Mouse (Mus musculus) midbrain, embryonic 10.5 days (tissue): Measurements from ENCODE around the gene Itgb7. TPM values are rescaled to one million over a fixed set of nuclear protein-coding genes. Genes with fewer than 3 reads are reported as not detected.
A peak's percentile ranks its signal among the peaks of the same experiment; 100 is the strongest.

Source experiments
- DNase-seq: peaks from one replicate; pipeline ENCODE4 v3.0.0-alpha.2; 2017; ENCODE audit warnings: low spot score
- H3K27ac ChIP-seq: fragments of 300-500 bp; sonication (generic); replicated peaks from 2 replicates; pipeline ENCODE4 v1.5.1; 2016; ENCODE audit warnings: mild to moderate bottlenecking
- H3K27me3 ChIP-seq: fragments of 300-500 bp; sonication (generic); 2 replicates; pipeline ENCODE4 v1.6.1; 2016; ENCODE audit warnings: low read depth, mild to moderate bottlenecking; ENCODE audit not compliant: poor library complexity, severe bottlenecking
- H3K36me3 ChIP-seq: fragments of 300-500 bp; sonication (generic); 2 replicates; pipeline ENCODE4 v1.6.1; 2016; ENCODE audit warnings: mild to moderate bottlenecking, moderate library complexity
- H3K4me1 ChIP-seq: fragments of 300-500 bp; sonication (generic); 2 replicates; pipeline ENCODE4 v1.6.1; 2016
- H3K4me3 ChIP-seq: fragments of 300-500 bp; sonication (generic); 2 replicates; pipeline ENCODE4 v1.5.1; 2016; ENCODE audit warnings: mild to moderate bottlenecking, moderate library complexity
- H3K9me3 ChIP-seq: fragments of 300-500 bp; sonication (generic); replicated peaks from 2 replicates; pipeline ENCODE4 v1.6.1; 2016; ENCODE audit warnings: mild to moderate bottlenecking
- WGBS: fragments of 180-500 bp; shearing (Covaris S2); methylation state at CpG from one replicate; pipeline ENCODE4 v1.1.7; 2016; 5-methylcytosine and 5-hydroxymethylcytosine counted together
- polyA plus RNA-seq: library from polyadenylated mRNA; unstranded; fragments of >200 nt; fragmentation: Nextera tagmentation; extraction: Ambion mirVana; gene quantifications from 2 replicates; pipeline ENCODE4 v1.2.1, GENCODE M21; 2016

Itgb7 gene
- polyA plus RNA-seq, 1 experiment from 2014 or later, result 0.31 TPM

GRCm38 (mm10) chr15:102247252-102248130 lies 15.7 kb upstream of the Itgb7 start:
- Histone ChIP-seq H3K27me3 (peaks cover 100% of the 10 kb centered on the region), H3K36me3 (no peaks in the 10 kb centered on the region), H3K4me3 (peak overlapping the region; percentile 70), H3K9me3 (no peaks in the 10 kb centered on the region), H3K4me1 (peaks cover 85% of the 10 kb centered on the region), H3K27ac (peak overlapping the region; percentile 75)
- WGBS, result under 1% methylated on average over 59 of the region's 65 CpGs
- DNase-seq, result peak; percentile 66

- H3K9me3 ChIP-seq, result no peaks in the 10 kb centered on the region
- peaks cover 86% of the 10 kb centered on the region for H3K4me1 ChIP-seq
- under 1% methylated on average over 34 of the region's 35 CpGs for WGBS
- peaks cover 100% of the 10 kb centered on the region for H3K27me3 ChIP-seq
- H3K36me3 ChIP-seq, result no peaks in the 10 kb centered on the region
- peak overlapping the region; percentile 75 for H3K27ac ChIP-seq
- H3K4me3 ChIP-seq, result peak overlapping the region; percentile 70
- peak; percentile 84 for DNase-seq
Observed at GRCm38 (mm10) chr15:102246866-102247251, 15.1 kb upstream of the Itgb7 start.

GRCm38 (mm10) chr15:102245891-102246741 lies 14.4 kb upstream of the Itgb7 start:
- DNase-seq, result peak; percentile 72
- peak overlapping the region; percentile 70 for H3K4me3 ChIP-seq
- H3K27ac ChIP-seq, result peak overlapping the region; percentile 75
- no peaks in the 10 kb centered on the region for H3K9me3 ChIP-seq
- under 1% methylated on average over 43 of the region's 44 CpGs for WGBS
- no peaks in the 10 kb centered on the region for H3K36me3 ChIP-seq
- H3K27me3 ChIP-seq, result peaks cover 100% of the 10 kb centered on the region
- H3K4me1 ChIP-seq, result peaks cover 86% of the 10 kb centered on the region

- H3K27me3 ChIP-seq, result peaks cover 100% of the 10 kb centered on the region
- WGBS, result 3% methylated on average over 14 of the region's 14 CpGs
- H3K27ac ChIP-seq, result peak overlapping the region; percentile 75; the same call in 1 of the 2 replicates
- H3K36me3 ChIP-seq, result no peaks in the 10 kb centered on the region
- H3K9me3 ChIP-seq, result no peaks in the 10 kb centered on the region
- peak overlapping the region; percentile 70 for H3K4me3 ChIP-seq
- H3K4me1 ChIP-seq, result peaks cover 79% of the 10 kb centered on the region
- DNase-seq, result no peak
Observed at GRCm38 (mm10) chr15:102245461-102245881, 13.7 kb upstream of the Itgb7 start.

GRCm38 (mm10) chr15:102244306-102245191 lies 12.8 kb upstream of the Itgb7 start:
- no peak for DNase-seq
- Histone ChIP-seq H3K4me3 (peak overlapping the region; percentile 70; the same call in 1 of the 2 replicates), H3K36me3 (no peaks in the 10 kb centered on the region), H3K27ac (no peak overlapping the region), H3K9me3 (no peaks in the 10 kb centered on the region), H3K4me1 (peaks cover 70% of the 10 kb centered on the region), H3K27me3 (peaks cover 97% of the 10 kb centered on the region)
- 4% methylated on average over 19 of the region's 19 CpGs for WGBS

GRCm38 (mm10) chr15:102243229-102244190 lies 11.8 kb upstream of the Itgb7 start:
- peaks cover 91% of the 10 kb centered on the region for H3K27me3 ChIP-seq
- H3K9me3 ChIP-seq, result no peaks in the 10 kb centered on the region
- WGBS, result 9% methylated on average over 22 of the region's 22 CpGs
- H3K4me1 ChIP-seq, result peaks cover 60% of the 10 kb centered on the region
- H3K36me3 ChIP-seq, result no peaks in the 10 kb centered on the region
- DNase-seq, result no peak
- H3K4me3 ChIP-seq, result peak overlapping the region; percentile 31
- peak overlapping the region; percentile 30; the same call in 1 of the 2 replicates for H3K27ac ChIP-seq

GRCm38 (mm10) chr15:102242404-102243228 lies 10.9 kb upstream of the Itgb7 start:
- DNase-seq, result no peak
- no peak overlapping the region for H3K27ac ChIP-seq
- 26% methylated on average over 12 of the region's 12 CpGs for WGBS
- no peak overlapping the region for H3K4me3 ChIP-seq
- H3K36me3 ChIP-seq, result no peaks in the 10 kb centered on the region
- no peaks in the 10 kb centered on the region for H3K9me3 ChIP-seq
- H3K4me1 ChIP-seq, result peaks cover 51% of the 10 kb centered on the region
- peaks cover 82% of the 10 kb centered on the region for H3K27me3 ChIP-seq

GRCm38 (mm10) chr15:102240607-102241006 lies 8.9 kb upstream of the Itgb7 start:
- peaks cover 38% of the 10 kb centered on the region for H3K4me1 ChIP-seq
- 85% methylated on average over 4 of the region's 4 CpGs for WGBS
- H3K36me3 ChIP-seq, result no peaks in the 10 kb centered on the region
- H3K4me3 ChIP-seq, result no peak overlapping the region
- H3K27me3 ChIP-seq, result peaks cover 62% of the 10 kb centered on the region
- no peaks in the 10 kb centered on the region for H3K9me3 ChIP-seq
- H3K27ac ChIP-seq, result no peak overlapping the region
- DNase-seq, result no peak

GRCm38 (mm10) chr15:102239851-102240250 lies 8.1 kb upstream of the Itgb7 start:
- Histone ChIP-seq H3K27me3 (peaks cover 54% of the 10 kb centered on the region), H3K27ac (no peak overlapping the region), H3K9me3 (no peaks in the 10 kb centered on the region), H3K4me1 (peaks cover 38% of the 10 kb centered on the region), H3K36me3 (no peaks in the 10 kb centered on the region), H3K4me3 (no peak overlapping the region)
- WGBS, result 76% methylated on average over 11 of the region's 11 CpGs
- DNase-seq, result no peak

- H3K4me1 ChIP-seq, result peaks cover 40% of the 10 kb centered on the region
Observed at GRCm38 (mm10) chr15:102239260-102239590, 7.5 kb upstream of the Itgb7 start.

More at GRCm38 (mm10) chr15:102239260-102239590, 7.5 kb upstream of the Itgb7 start:
- Histone ChIP-seq H3K27me3 (peaks cover 48% of the 10 kb centered on the region), H3K36me3 (no peaks in the 10 kb centered on the region), H3K9me3 (no peaks in the 10 kb centered on the region), H3K27ac (no peak overlapping the region), H3K4me3 (peak overlapping the region; percentile 3; the same call in 1 of the 2 replicates)
- 11% methylated on average over 9 of the region's 9 CpGs for WGBS
- peak; percentile 86 for DNase-seq
